Mouse (Mus musculus) olfactory bulb, adult 2 months (tissue): ENCODE data around the gene Ptges3l. TPM values are rescaled to one million over a fixed set of nuclear protein-coding genes. Genes with fewer than 3 reads are reported as not detected.
"Not testable (repeated sequence)": the region's sequence is repeated elsewhere in the genome, so short reads cannot be mapped to it uniquely, and the experiment has no call there.

Experiments
- H3K27ac ChIP-seq: fragments of 200-500 bp; 2 replicates; pipeline ENCODE4 v1.5.1; 2012; ENCODE audit warnings: low read depth, low read length; ENCODE audit not compliant: insufficient read depth
- H3K4me1 ChIP-seq: fragments of 200-500 bp; 2 replicates; pipeline ENCODE4 v1.6.1; 2012; ENCODE audit warnings: low read length; ENCODE audit not compliant: control insufficient read depth, insufficient read depth
- H3K4me3 ChIP-seq: fragments of 200-500 bp; 2 replicates; pipeline ENCODE4 v1.5.1; 2012; ENCODE audit warnings: mild to moderate bottlenecking, low read depth, low read length, moderate library complexity; ENCODE audit not compliant: insufficient read depth
- CTCF ChIP-seq: fragments of 200-500 bp; IDR thresholded peaks from 2 replicates; pipeline ENCODE4 v1.5.1; 2012; ENCODE audit warnings: low read depth, mild to moderate bottlenecking, low read length, moderate library complexity; ENCODE audit not compliant: insufficient read depth
- POLR2A ChIP-seq: fragments of 200-500 bp; IDR thresholded peaks from 2 replicates; pipeline ENCODE4 v1.6.1; 2012; ENCODE audit warnings: mild to moderate bottlenecking, low read depth, low read length, moderate library complexity; ENCODE audit not compliant: insufficient read depth
- WGBS: fragments of 180-500 bp; shearing (Covaris S2); methylation state at CpG from one replicate; pipeline ENCODE4 v1.1.7; 2018; 5-methylcytosine and 5-hydroxymethylcytosine counted together
- polyA plus RNA-seq: library from polyadenylated mRNA; stranded (reverse); fragments of >200 nt; gene quantifications from 2 replicates; pipeline ENCODE4 v1.2.4, GENCODE M21; 2012; ENCODE audit warnings: low replicate concordance; ENCODE audit not compliant: missing spikeins, insufficient read depth, insufficient read length

Gene Ptges3l
- not detected in 2 replicates for polyA plus RNA-seq

DNA sequence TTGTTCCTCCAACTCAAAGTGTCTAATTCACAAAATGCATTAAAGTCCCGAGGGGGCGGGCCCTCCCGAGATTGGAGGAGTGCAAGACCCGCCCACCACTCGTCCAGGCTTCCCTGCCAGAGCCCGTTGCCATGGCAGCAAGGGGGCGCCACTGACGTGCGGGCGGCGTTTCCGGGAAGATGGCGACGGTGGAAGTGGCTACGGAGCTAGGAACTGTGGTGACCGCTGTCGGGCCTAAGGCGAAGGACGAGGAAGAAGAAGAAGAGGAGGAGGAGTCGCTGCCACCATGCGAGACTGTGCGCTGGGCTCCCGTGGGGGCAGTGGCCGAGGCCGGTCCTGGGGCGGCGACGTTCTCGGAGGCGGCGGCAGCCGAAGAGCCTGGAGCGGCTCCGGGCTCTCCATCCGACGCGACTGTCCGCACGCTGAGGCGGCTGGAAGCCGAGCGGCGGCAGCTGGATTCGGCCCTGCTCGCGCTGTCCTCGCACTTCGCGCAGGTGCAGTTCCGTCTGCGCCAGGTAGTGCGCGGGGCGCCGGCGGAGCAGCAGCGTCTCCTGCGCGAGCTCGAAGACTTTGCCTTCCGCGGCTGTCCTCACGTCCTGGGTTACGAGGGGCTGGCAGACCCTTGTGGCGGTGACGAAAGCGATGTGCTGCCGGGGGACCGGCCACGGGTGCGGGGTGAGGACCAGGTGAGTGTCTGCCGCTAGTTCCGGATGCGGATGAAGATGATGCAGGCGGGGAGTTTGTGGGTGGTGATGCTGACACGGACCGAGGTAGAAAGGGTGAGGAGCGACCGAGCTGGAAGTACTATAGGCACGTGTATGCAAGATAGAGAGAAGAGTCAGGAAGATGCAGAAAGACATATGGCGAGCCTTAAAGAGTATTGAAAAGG is at the start of gene Ptges3l, which contains the start of gene Rundc1:
Gene Ptges3l, minus strand, starts transcription at position 409 of the 889 bp plus-strand sequence.
Gene Rundc1, plus strand, starts transcription at position 161 of the 889 bp plus-strand sequence.
- H3K4me3 ChIP-seq: peak within 1 kb of the TSS; percentile 70
- TF ChIP-seq POLR2A (peak; percentile 67), CTCF (no peak)
- WGBS: under 1% methylated on average over 81 of the region's 81 CpGs
- H3K27ac ChIP-seq: peak within 1 kb of the TSS; percentile 43; the same call in 1 of the 2 replicates
- H3K4me1 ChIP-seq: peaks cover 9% of the 10 kb centered on the region

DNA sequence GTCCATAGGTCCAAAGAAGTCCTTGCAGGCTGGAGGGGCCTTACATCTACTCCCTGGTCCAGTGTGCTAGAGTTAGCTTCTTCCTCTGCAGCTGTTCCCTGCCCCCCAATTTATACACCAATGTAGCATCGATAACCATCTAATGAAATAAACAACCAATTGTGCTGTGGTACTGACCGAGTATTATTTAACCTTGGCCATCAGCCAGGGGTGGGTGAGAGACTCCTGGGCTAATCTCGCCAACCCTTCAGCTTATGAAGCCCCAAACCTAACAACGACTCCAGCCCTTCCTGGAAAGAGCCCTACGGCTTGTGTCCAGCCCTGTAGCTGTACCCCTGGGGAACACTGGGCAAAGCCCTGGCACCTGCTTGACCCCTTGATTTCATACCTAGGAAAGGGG is 49.2 kb upstream of the Ptges3l start:
- no peak overlapping the region for H3K27ac ChIP-seq
- no peak overlapping the region for H3K4me3 ChIP-seq
- TF ChIP-seq CTCF: no peak
- TF ChIP-seq POLR2A: no peak
- peaks cover 8% of the 10 kb centered on the region for H3K4me1 ChIP-seq
- WGBS: 47% methylated on average over 5 of the region's 5 CpGs

DNA sequence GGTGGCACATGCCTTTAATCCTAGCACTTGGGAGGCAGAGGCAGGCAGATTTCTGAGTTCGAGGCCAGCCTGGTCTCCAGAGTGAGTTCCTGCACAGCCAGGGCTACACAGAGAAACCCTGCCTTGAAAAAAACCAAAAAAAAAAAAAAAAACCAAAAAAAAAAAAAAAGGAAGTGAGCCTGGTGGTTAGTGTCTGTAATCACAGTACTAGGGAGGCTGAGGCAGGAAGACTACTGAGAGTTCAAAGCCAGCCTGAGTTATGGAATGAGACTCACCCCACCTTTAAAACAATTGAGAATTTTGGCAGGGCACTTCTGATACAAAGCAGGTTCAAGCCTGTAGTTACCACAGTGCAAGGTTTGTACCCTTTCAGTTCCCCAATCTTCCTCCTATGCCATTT is 48.6 kb upstream of the Ptges3l start:
- WGBS: 91% methylated on average over 1 of the region's 1 CpGs
- H3K4me3 ChIP-seq: not testable (repeated sequence)

DNA sequence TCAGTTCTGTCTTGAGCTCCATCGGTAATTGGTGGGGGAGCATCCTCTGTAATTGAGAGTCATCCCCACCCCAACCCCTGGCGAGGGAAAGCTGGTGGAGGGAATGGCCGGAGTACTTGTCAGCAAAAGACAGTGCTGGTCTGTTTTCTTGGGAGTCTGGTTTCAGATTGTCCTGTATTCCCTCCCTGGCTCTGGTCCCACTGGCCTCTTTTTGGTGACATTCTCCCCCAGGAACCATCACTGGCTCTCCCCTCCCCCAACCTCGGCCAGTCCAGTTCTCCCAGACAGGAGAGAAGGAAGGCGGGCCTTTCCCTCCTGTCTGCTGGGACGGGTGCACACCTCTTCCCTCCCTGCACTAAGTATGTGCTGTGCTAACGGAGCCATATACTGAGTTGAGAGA is 47.2 kb upstream of the Ptges3l start:
- 64% methylated on average over 7 of the region's 7 CpGs for WGBS
- Histone ChIP-seq H3K4me3 (no peak overlapping the region), H3K27ac (no peak overlapping the region), H3K4me1 (peaks cover 6% of the 10 kb centered on the region)
- TF ChIP-seq CTCF (no peak), POLR2A (no peak)

More for the DNA sequence above, 48.6 kb upstream of the Ptges3l start:
- H3K4me1 ChIP-seq, H3K27ac ChIP-seq: not testable (repeated sequence)

DNA sequence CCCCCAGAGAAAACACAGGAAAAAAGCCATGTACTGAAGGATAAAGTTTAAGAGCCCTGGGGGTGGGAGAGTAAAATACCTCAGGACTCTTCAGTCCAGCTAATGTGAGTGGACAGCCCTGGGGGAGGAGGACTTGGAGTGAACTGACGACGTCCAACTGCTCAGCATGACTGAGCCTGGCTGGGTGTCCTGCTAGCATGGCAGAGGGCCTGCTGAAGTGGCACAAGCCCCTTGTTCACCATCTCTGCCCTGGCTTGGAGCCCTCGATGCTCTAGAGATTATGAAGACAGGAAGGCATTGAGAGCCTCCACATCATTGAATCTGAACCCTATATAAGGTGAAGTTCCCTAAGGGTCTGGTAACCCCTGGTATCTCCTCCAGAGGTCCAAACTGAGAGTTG is 46.8 kb upstream of the Ptges3l start:
- no peak for TF ChIP-seq POLR2A
- no peak for TF ChIP-seq CTCF
- no peak overlapping the region for H3K27ac ChIP-seq
- H3K4me1 ChIP-seq: peaks cover 4% of the 10 kb centered on the region
- H3K4me3 ChIP-seq: no peak overlapping the region
- WGBS: 46% methylated on average over 3 of the region's 3 CpGs

DNA sequence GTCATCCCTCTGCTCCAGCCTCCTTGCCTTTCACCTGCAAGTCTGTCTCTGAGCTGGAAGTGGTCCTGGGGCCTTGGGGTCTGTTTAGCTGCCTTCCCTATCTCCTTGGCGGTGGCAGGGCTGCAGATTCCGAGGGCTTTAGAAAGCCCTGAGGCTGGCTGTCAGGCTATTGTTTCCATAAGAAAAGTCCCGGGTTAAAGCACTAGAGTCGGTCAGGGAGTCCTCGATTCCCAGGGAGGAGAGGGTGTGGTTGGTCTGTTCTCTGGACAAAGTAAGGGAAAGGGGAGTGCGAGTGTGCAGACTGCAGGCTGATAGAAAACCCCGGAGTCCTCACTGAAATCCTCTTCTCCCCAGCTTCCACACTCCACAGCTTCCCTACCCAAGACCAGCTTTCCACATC is 45.1 kb upstream of the Ptges3l start:
- TF ChIP-seq CTCF: no peak
- no peak for TF ChIP-seq POLR2A
- WGBS: 41% methylated on average over 7 of the region's 7 CpGs
- Histone ChIP-seq H3K4me1 (peaks cover 9% of the 10 kb centered on the region), H3K27ac (no peak overlapping the region), H3K4me3 (no peak overlapping the region)

DNA sequence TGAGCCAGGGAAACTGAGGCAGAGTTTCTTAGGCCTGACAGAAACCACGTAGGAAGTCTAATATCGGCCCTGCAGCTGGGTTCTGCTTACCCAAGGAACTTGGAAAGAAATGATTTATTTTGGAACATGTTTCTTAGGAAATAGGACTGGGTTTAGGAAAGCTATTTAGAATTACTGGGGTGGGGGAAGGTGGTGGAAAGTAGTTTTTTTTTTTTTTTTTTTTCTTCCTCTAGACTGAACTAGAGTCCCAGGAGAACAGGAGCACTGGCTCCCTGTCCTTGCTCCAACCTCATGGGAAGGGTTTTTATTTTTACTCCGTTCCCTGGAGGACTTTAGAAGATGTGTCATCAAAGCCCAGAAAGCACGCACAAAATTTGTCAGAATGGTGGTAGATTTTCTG is 44.0 kb upstream of the Ptges3l start:
- Histone ChIP-seq H3K27ac (no peak overlapping the region), H3K4me1 (peaks cover 16% of the 10 kb centered on the region), H3K4me3 (0 out of 2 replicates have a peak overlapping the region, but pooled peaks have one; percentile 58)
- 25% methylated on average over 4 of the region's 4 CpGs for WGBS
- TF ChIP-seq CTCF (no peak), POLR2A (no peak)

DNA sequence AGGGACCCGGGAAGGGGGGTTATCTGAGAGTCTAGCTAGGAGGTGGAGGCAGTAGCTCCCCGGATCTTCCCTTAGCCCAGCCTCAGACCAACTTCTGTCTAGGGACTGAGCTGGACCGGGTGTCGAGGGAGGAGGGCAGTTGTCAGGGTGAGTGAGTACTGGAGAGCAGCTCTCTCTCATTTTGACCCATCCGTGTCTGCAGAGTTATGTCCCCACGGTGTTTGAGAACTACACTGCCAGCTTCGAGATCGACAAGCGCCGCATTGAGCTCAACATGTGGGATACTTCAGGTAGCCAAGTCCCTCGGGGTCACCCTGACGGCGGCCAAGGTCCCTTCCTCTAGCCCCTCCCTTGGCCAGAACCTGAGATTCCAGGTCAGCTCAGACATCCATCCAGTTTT is 43.6 kb upstream of the Ptges3l start:
- Histone ChIP-seq H3K27ac (0 out of 2 replicates have a peak overlapping the region, but pooled peaks have one; percentile 16), H3K4me3 (peak overlapping the region; percentile 58), H3K4me1 (peaks cover 19% of the 10 kb centered on the region)
- WGBS: 6% methylated on average over 13 of the region's 13 CpGs
- no peak for TF ChIP-seq CTCF
- TF ChIP-seq POLR2A: no peak

DNA sequence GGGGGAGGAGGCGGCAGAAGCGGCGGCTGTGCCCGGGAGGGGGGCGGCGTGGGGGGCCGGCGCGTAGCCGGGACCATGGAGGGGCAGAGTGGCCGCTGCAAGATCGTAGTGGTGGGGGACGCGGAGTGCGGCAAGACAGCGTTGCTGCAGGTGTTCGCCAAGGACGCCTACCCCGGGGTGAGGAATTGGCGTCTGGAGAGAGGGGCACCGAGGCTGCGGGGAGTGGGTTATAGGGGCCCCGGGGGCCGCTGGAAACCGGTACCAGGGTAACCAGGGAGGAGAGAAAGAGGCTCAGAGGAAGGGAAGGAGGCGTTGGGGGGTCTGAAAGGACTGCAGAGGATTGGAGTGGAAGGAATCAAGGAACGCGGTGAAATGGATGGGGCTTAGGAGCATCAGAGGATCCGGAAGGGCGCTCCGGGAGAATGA is 43.1 kb upstream of the Ptges3l start:
- TF ChIP-seq POLR2A: 0 out of 2 replicates have a peak, but pooled peaks have one; percentile 14
- TF ChIP-seq CTCF: no peak
- Histone ChIP-seq H3K27ac (peak overlapping the region; percentile 16; the same call in 1 of the 2 replicates), H3K4me1 (peaks cover 21% of the 10 kb centered on the region), H3K4me3 (peak overlapping the region; percentile 58)
- under 1% methylated on average over 31 of the region's 31 CpGs for WGBS
